Mouse (Mus musculus) thymus, postnatal 4 days (tissue): ENCODE data around the gene Nek6.

ENCODE experiments used
- DNase-seq: peaks from one replicate; pipeline ENCODE4 v3.0.0; 2021

Nek6 gene

GRCm38 (mm10) chr2:38584514-38585378 is 73.3 kb downstream of the Nek6 start:
- DNase-seq = no peak

GRCm38 (mm10) chr2:38585379-38585736 is 73.9 kb downstream of the Nek6 start:
- DNase-seq = no peak

GRCm38 (mm10) chr2:38586733-38587132 is 75.3 kb downstream of the Nek6 start:
- no peak for DNase-seq

GRCm38 (mm10) chr2:38591751-38592459 is 80.5 kb downstream of the Nek6 start:
- no peak for DNase-seq

- DNase-seq = no peak
Observed at GRCm38 (mm10) chr2:38594874-38595273, 83.4 kb downstream of the Nek6 start.

- peak; percentile 46 for DNase-seq
Observed at GRCm38 (mm10) chr2:38597896-38598295, 86.5 kb downstream of the Nek6 start.

GRCm38 (mm10) chr2:38598395-38598794 is 87.0 kb downstream of the Nek6 start:
- DNase-seq = no peak

GRCm38 (mm10) chr2:38600842-38601241 is 89.4 kb downstream of the Nek6 start:
- DNase-seq = no peak

GRCm38 (mm10) chr2:38607716-38608115 is 96.3 kb downstream of the Nek6 start:
- no peak for DNase-seq

- no peak for DNase-seq
Observed at GRCm38 (mm10) chr2:38608831-38609309, 97.4 kb downstream of the Nek6 start.

GRCm38 (mm10) chr2:38609310-38609709 is 97.9 kb downstream of the Nek6 start:
- no peak for DNase-seq

GRCm38 (mm10) chr2:38610161-38610560 is 98.7 kb downstream of the Nek6 start:
- no peak for DNase-seq

GRCm38 (mm10) chr2:38612596-38612995 is 101.2 kb downstream of the Nek6 start:
- no peak for DNase-seq

GRCm38 (mm10) chr2:38613576-38613975 is 102.1 kb downstream of the Nek6 start:
- no peak for DNase-seq

- DNase-seq = no peak
Observed at GRCm38 (mm10) chr2:38614437-38614836, 103.0 kb downstream of the Nek6 start.

GRCm38 (mm10) chr2:38616072-38616471 is 104.6 kb downstream of the Nek6 start:
- DNase-seq = peak; percentile 58

- no peak for DNase-seq
Observed at GRCm38 (mm10) chr2:38616956-38617872, 105.8 kb downstream of the Nek6 start.

GRCm38 (mm10) chr2:38619777-38620176 is 108.3 kb downstream of the Nek6 start:
- DNase-seq = no peak

GRCm38 (mm10) chr2:38621076-38621475 is 109.6 kb downstream of the Nek6 start:
- no peak for DNase-seq

GRCm38 (mm10) chr2:38621610-38622021 is 110.2 kb downstream of the Nek6 start:
- no peak for DNase-seq

GRCm38 (mm10) chr2:38623411-38623810 is 112.0 kb downstream of the Nek6 start:
- no peak for DNase-seq

GRCm38 (mm10) chr2:38623821-38624590 is 112.6 kb downstream of the Nek6 start:
- no peak for DNase-seq
